Mouse (Mus musculus): ENCODE data around the gene Pcsk6.

- TF ChIP-seq TAL1 (IDR thresholded peaks at IDR 0.05; ENCODE audit: low read length): no peak
- TF ChIP-seq GATA1 (IDR thresholded peaks at IDR 0.05; ENCODE audit: low read length): no peak
Measured at GRCm38 (mm10) chr7:65977977-65978376, 116.4 kb downstream of the Pcsk6 start.
